Mouse (Mus musculus): Measurements from ENCODE around the gene Tmem30b. TPM values are rescaled to one million over a fixed set of nuclear protein-coding genes. Genes with fewer than 3 reads are reported as not detected.
"Not testable (repeated sequence)": the region's sequence is repeated elsewhere in the genome, so short reads cannot be mapped to it uniquely, and the experiment has no call there.

Tmem30b gene
- polyA plus RNA-seq, 1 experiment from 2014 or later, result 2.0 TPM

DNA sequence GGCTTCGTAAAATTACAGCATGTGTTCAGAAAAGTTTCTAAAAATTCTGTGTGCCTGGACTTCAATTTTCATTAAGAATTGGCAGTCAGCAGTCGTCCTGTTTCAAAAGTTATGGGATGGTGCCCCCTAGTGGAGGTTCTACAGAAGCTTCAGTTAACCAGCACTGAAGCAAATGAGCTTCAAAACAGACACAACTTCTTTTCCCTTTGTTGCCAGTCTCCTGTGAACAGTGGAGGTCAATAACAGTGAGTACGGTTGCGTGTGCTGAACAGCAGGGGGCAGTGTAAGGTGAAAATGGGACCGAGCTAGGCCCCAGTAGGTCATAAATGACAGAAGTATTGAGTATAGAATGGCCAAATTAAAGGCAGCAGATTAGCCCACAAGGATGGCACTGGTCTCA lies 8.0 kb upstream of the Tmem30b start:
- 3% methylated on average over 5 of the region's 5 CpGs for WGBS
- no peaks in the 10 kb centered on the region for H3K4me1 ChIP-seq

DNA sequence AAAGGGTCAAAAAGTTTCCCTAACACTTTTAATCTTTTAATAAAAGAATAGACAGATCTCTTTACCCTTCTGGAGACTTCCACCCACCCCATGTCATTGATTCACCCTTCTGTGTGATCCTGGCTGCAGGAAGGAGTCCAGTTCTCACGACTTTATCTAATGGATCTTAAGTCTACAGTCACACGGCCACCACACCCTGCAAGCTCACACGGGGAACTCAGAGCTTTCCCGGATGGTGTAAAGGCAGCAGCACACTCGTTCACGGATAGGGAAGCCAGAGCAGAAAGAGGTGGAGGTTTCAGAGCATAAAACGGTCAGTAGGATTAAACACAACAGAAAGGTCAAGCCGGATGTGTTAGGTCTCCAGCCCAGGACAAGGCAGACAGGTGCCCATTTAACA lies 2.1 kb upstream of the Tmem30b start:
- no peak for ATAC-seq (ENCODE audit: low FRiP score, low read depth)
- Histone ChIP-seq H3K9me3 (no peaks in the 10 kb centered on the region), H3K4me3 (no peak overlapping the region), H3K4me1 (peaks cover 13% of the 10 kb centered on the region), H3K4me2 (replicated peaks) (no peak overlapping the region), H3K27me3 (peaks cover 72% of the 10 kb centered on the region), H3K27ac (replicated peaks) (no peak overlapping the region), H3K9ac (replicated peaks) (no peak overlapping the region), H3K36me3 (no peaks in the 10 kb centered on the region)
- WGBS, result 76% methylated on average over 8 of the region's 8 CpGs

More for the DNA sequence above, 8.0 kb upstream of the Tmem30b start:
- H3K27ac ChIP-seq (replicated peaks), result no peak overlapping the region
- H3K4me2 ChIP-seq (replicated peaks), result no peak overlapping the region
- no peaks in the 10 kb centered on the region for H3K9me3 ChIP-seq
- no peak overlapping the region for H3K4me3 ChIP-seq
- ATAC-seq (ENCODE audit: low FRiP score, low read depth), result peak; percentile 77
- peaks cover 21% of the 10 kb centered on the region for H3K27me3 ChIP-seq
- H3K9ac ChIP-seq (replicated peaks), result no peak overlapping the region
- no peaks in the 10 kb centered on the region for H3K36me3 ChIP-seq

GRCm38 (mm10) chr12:73547646-73548045 lies 1.5 kb upstream of the Tmem30b start:
- no peaks in the 10 kb centered on the region for H3K36me3 ChIP-seq
- H3K4me1 ChIP-seq, result peaks cover 13% of the 10 kb centered on the region
- no peak overlapping the region for H3K4me3 ChIP-seq
- H3K9ac ChIP-seq (replicated peaks), result no peak overlapping the region
- H3K9me3 ChIP-seq, result no peaks in the 10 kb centered on the region
- ATAC-seq (ENCODE audit: low FRiP score, low read depth), result no peak
- no peak overlapping the region for H3K4me2 ChIP-seq (replicated peaks)
- 38% methylated on average over 10 of the region's 10 CpGs for WGBS
- H3K27me3 ChIP-seq, result peaks cover 76% of the 10 kb centered on the region
- H3K27ac ChIP-seq (replicated peaks), result no peak overlapping the region

- peak; percentile 16; the same call in 1 of the 2 replicates for ATAC-seq (ENCODE audit: low FRiP score, low read depth)
- H3K27me3 ChIP-seq, result peaks cover 84% of the 10 kb centered on the region
- H3K27ac ChIP-seq (replicated peaks), result no peak overlapping the region
- peaks cover 13% of the 10 kb centered on the region for H3K4me1 ChIP-seq
- peak overlapping the region; percentile 41 for H3K4me3 ChIP-seq
- no peaks in the 10 kb centered on the region for H3K36me3 ChIP-seq
- H3K9me3 ChIP-seq, result no peaks in the 10 kb centered on the region
- 1% methylated on average over 55 of the region's 55 CpGs for WGBS
- H3K9ac ChIP-seq (replicated peaks), result peak overlapping the region; percentile 21; the same call in 1 of the 2 replicates
- peak overlapping the region; percentile 57 for H3K4me2 ChIP-seq (replicated peaks)
Observed at GRCm38 (mm10) chr12:73545672-73546085, 513 bp downstream of the Tmem30b start.

DNA sequence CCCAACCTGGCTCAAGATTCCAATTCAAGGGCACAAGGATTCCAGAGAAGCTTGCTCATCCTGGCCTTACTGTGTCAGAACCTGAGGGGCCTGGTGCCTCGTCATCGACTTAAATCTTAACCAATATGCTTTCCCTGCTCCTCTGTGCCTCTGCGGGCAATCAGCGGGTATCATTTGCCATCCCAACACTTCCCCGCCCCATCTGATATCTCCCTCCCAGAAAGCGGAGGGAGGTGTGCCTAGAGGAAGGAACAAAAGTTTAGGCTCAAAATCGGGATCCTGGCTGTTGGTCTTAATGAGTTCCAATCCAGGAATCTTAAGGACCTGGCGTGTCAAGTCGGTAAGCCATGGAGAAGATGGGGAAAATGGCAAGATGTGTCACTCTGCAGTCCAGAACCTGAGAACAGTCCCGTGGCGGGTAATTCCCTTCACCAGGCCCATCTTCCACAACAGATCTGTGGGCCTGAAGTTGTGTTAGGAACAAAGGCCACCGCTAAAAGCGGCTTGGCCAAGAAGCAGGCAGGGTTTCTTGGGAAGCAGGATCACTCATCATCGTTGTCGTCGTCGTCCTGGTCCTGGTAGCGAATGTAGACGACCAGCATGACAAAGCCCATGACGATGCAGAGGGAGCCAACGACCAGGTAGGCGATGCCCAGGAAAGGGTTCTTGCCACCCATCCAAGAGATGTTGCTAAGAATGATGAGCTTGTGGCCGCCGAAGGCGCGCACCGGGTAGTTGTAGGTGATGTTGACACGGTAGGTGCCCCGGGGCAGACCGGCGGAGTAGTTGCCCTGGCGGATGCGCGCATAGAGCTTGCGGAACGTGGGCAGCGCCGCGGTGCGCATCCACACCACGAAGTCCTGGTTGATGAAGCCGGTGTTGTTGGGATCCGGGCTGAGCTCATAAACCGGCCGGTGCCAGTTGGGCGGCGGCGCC lies 1.2 kb downstream of the Tmem30b start:
- H3K9ac ChIP-seq (replicated peaks), result no peak overlapping the region
- peak overlapping the region; percentile 41 for H3K4me3 ChIP-seq
- 15% methylated on average over 48 of the region's 48 CpGs for WGBS
- H3K4me2 ChIP-seq (replicated peaks), result peak overlapping the region; percentile 57
- no peak overlapping the region for H3K27ac ChIP-seq (replicated peaks)
- H3K4me1 ChIP-seq, result peaks cover 13% of the 10 kb centered on the region
- peak; percentile 44; the same call in 1 of the 2 replicates for ATAC-seq (ENCODE audit: low FRiP score, low read depth)
- H3K27me3 ChIP-seq, result peaks cover 81% of the 10 kb centered on the region
- H3K36me3 ChIP-seq, result no peaks in the 10 kb centered on the region
- H3K9me3 ChIP-seq, result no peaks in the 10 kb centered on the region

DNA sequence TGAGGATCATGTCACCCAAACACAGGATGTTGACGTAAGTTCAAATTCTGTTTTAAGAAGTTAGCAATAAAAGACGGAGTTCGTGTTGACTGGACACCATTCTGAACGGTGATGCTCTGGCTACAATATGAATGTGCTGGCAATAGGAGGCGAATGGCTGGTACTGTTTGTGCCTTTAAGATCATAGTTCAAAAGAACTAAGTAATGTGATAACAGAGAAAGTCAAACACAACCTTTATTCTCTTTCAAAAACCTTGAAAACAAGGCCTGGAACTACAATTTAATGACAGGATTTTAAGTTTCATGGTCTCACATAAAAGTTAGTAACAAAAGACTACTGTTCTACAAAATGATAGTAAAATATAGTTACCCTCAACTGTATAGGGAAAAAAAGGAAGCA lies 3.0 kb downstream of the Tmem30b start:
- Histone ChIP-seq H3K36me3 (no peaks in the 10 kb centered on the region), H3K27me3 (peaks cover 72% of the 10 kb centered on the region), H3K9me3 (no peaks in the 10 kb centered on the region), H3K4me2 (replicated peaks) (no peak overlapping the region), H3K27ac (replicated peaks) (no peak overlapping the region), H3K9ac (replicated peaks) (no peak overlapping the region), H3K4me3 (no peak overlapping the region), H3K4me1 (peaks cover 13% of the 10 kb centered on the region)
- WGBS, result 89% methylated on average over 5 of the region's 5 CpGs
- no peak for ATAC-seq (ENCODE audit: low FRiP score, low read depth)

GRCm38 (mm10) chr12:73540402-73540801 lies 5.8 kb downstream of the Tmem30b start:
- H3K4me2 ChIP-seq (replicated peaks), result no peak overlapping the region

GRCm38 (mm10) chr12:73539151-73539550 lies 7.0 kb downstream of the Tmem30b start:
- H3K9ac ChIP-seq (replicated peaks), result no peak overlapping the region
- H3K27ac ChIP-seq (replicated peaks), result no peak overlapping the region
- H3K36me3 ChIP-seq, result no peaks in the 10 kb centered on the region
- H3K27me3 ChIP-seq, result peaks cover 38% of the 10 kb centered on the region
- H3K4me2 ChIP-seq (replicated peaks), result no peak overlapping the region
- H3K4me1 ChIP-seq, result peaks cover 4% of the 10 kb centered on the region
- 55% methylated on average over 2 of the region's 2 CpGs for WGBS
- H3K4me3 ChIP-seq, result 0 out of 2 replicates have a peak overlapping the region, but pooled peaks have one; percentile 10
- ATAC-seq (ENCODE audit: low FRiP score, low read depth), result no peak
- no peaks in the 10 kb centered on the region for H3K9me3 ChIP-seq

More at GRCm38 (mm10) chr12:73540402-73540801, 5.8 kb downstream of the Tmem30b start:
- H3K27me3 ChIP-seq, result peaks cover 50% of the 10 kb centered on the region
- H3K27ac ChIP-seq (replicated peaks), result no peak overlapping the region
- 87% methylated on average over 2 of the region's 2 CpGs for WGBS
- H3K9ac ChIP-seq (replicated peaks), result no peak overlapping the region
- no peak overlapping the region for H3K4me3 ChIP-seq
- no peaks in the 10 kb centered on the region for H3K36me3 ChIP-seq
- ATAC-seq (ENCODE audit: low FRiP score, low read depth), result no peak
- peaks cover 7% of the 10 kb centered on the region for H3K4me1 ChIP-seq
- no peaks in the 10 kb centered on the region for H3K9me3 ChIP-seq

GRCm38 (mm10) chr12:73538139-73538508 lies 8.1 kb downstream of the Tmem30b start:
- WGBS, result 42% methylated on average over 3 of the region's 3 CpGs
- H3K9me3 ChIP-seq; ATAC-seq (ENCODE audit: low FRiP score, low read depth); H3K27ac ChIP-seq (replicated peaks); H3K9ac ChIP-seq (replicated peaks); H3K4me1 ChIP-seq; H3K36me3 ChIP-seq; H3K4me3 ChIP-seq: not testable (repeated sequence)
- Histone ChIP-seq H3K4me2 (replicated peaks) (0 out of 2 replicates have a peak overlapping the region, but pooled peaks have one; percentile 13), H3K27me3 (peaks cover 34% of the 10 kb centered on the region)

DNA sequence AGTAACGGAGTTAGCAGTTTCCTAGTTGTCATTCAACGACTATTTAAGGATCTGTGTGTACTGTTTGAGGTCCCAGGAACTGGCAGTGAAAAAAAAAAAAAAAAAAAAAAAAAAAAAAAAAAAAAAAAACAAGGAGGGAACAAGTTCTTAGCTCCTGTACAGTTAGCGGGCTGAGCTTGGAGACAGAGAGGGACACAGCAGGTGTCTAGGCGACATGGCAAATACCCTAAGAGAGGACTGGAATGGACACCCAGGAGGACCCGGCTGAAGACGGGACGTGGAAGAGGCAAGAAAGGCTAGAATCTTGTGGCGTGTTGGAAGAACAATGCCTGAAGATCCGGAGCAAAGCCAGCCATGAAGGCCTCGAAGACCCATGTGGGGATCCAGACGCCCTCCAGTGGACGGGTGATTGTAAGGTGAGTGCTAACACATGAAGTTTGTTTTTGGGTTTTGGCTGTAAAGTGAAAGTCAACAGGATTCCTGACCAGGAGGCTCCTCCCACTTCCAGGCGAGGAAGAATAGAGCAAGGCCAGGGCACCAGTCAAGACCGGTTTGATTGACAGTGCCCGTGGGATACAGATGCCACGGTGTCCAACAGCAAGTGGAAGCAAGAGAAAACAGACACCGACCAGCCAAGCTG lies 8.6 kb downstream of the Tmem30b start:
- no peaks in the 10 kb centered on the region for H3K36me3 ChIP-seq
- no peak overlapping the region for H3K4me3 ChIP-seq
- peak overlapping the region; percentile 13; the same call in 1 of the 2 replicates for H3K4me2 ChIP-seq (replicated peaks)
- no peak overlapping the region for H3K27ac ChIP-seq (replicated peaks)
- H3K9me3 ChIP-seq, result no peaks in the 10 kb centered on the region
- 32% methylated on average over 17 of the region's 17 CpGs for WGBS
- H3K27me3 ChIP-seq, result peaks cover 28% of the 10 kb centered on the region
- peaks cover 4% of the 10 kb centered on the region for H3K4me1 ChIP-seq
- H3K9ac ChIP-seq (replicated peaks), result no peak overlapping the region
- no peak for ATAC-seq (ENCODE audit: low FRiP score, low read depth)

GRCm38 (mm10) chr12:73534591-73534990 lies 11.6 kb downstream of the Tmem30b start:
- no peak overlapping the region for H3K27ac ChIP-seq (replicated peaks)
- H3K27me3 ChIP-seq, result peaks cover 10% of the 10 kb centered on the region; the same call in 1 of the 2 replicates
- no peak overlapping the region for H3K4me3 ChIP-seq
- no peak overlapping the region for H3K9ac ChIP-seq (replicated peaks)
- peaks cover 4% of the 10 kb centered on the region for H3K4me1 ChIP-seq
- 12% methylated on average over 9 of the region's 9 CpGs for WGBS
- H3K36me3 ChIP-seq, result no peaks in the 10 kb centered on the region
- H3K9me3 ChIP-seq, result no peaks in the 10 kb centered on the region
- H3K4me2 ChIP-seq (replicated peaks), result no peak overlapping the region
- no peak for ATAC-seq (ENCODE audit: low FRiP score, low read depth)

DNA sequence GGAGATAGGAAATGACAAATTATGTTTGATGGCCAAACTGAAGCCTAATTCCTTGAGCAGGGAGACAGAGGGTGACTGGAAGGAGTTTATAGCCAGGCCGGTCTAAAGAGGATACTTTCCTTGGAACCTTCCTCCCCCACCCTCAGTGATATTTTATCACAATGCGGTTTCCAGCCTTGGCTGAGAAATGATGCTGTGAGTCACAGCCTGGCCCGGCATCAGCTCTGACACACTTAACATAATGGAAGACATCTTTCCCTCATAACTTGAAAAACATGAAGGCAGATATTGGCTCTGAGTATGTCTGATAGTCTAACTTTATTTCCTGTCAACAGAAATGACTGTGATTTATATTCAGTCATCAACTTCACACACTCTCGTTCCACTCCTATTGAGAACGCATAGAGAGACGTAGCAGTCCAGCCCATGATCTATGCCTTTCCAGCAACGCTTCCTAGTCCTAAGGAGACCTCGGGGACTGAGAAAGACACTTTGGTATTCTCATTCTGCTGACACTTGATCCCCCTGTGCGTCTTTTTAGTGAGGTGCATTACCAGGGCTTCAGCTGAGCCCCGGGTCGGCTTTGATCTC lies 14.2 kb downstream of the Tmem30b start:
- WGBS, result 84% methylated on average over 11 of the region's 11 CpGs
- Histone ChIP-seq H3K36me3 (no peaks in the 10 kb centered on the region), H3K9ac (replicated peaks) (no peak overlapping the region), H3K4me1 (no peaks in the 10 kb centered on the region), H3K27me3 (no peaks in the 10 kb centered on the region), H3K4me3 (no peak overlapping the region), H3K9me3 (no peaks in the 10 kb centered on the region), H3K4me2 (replicated peaks) (no peak overlapping the region), H3K27ac (replicated peaks) (no peak overlapping the region)
- ATAC-seq (ENCODE audit: low FRiP score, low read depth), result no peak

All from midbrain, embryonic 12.5 days (tissue).